Mouse (Mus musculus): ENCODE results near the gene Bag6. TPM values are rescaled to one million over a fixed set of nuclear protein-coding genes. Genes with fewer than 3 reads are reported as not detected.

The Bag6 gene
- polyA plus RNA-seq, 1 experiment: 103 TPM

GRCm38 (mm10) chr17:35162730-35163129, 27.8 kb downstream of the Bag6 start:
- WGBS: 4% methylated on average over 12 of the region's 12 CpGs
- DNase-seq (ENCODE audit: low read depth, low spot score): no peak

DNA sequence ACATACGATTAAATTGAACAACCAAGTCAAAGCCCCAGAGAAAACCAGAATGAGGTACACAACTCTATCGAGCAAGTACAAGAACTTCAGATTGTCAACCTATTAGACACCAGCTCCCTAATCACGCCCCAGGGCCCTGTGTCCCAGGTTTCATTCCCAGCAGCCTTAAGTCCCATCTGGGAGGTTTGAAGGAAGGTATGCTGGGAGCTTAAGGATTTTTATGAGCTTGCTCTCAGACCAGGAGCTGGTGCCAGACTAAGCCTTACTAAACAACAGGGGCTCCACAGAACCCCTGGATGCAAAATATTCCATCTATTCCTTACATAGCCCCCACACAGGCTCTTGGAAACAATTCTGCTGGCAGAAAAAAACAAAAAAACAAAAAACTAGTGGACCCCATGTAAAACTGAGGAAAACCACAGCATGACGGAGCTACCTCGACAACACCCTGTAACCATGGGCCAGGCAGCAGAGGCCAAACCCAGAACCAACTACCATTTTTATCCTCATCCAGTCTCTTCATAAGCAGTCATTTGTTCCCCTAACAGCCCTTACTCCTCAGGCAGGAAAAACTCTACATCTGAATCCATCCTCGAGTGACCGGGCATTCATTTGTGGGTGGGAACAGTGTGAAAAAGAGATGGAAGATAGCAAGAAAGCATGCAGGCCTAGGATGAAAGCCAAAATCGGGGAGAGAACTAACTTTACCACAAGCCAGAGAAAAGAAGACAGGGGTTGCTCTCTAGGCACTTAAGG, 28.5 kb downstream of the Bag6 start:
- 2% methylated on average over 8 of the region's 8 CpGs for WGBS
- DNase-seq (ENCODE audit: low read depth, low spot score): no peak

- DNase-seq (ENCODE audit: low read depth, low spot score): no peak
Observed at GRCm38 (mm10) chr17:35164218-35164567, 29.2 kb downstream of the Bag6 start.

GRCm38 (mm10) chr17:35164568-35165450, 29.8 kb downstream of the Bag6 start, which contains the start of gene Prrc2a:
TSS of gene Prrc2a (minus strand) at chr17:35164897.
- DNase-seq (ENCODE audit: low read depth, low spot score): peak; percentile 94
- WGBS: under 1% methylated on average over 76 of the region's 89 CpGs

More at GRCm38 (mm10) chr17:35164218-35164567, 29.2 kb downstream of the Bag6 start:
- 0% methylated on average over 28 of the region's 28 CpGs for WGBS

GRCm38 (mm10) chr17:35165451-35166155, 30.6 kb downstream of the Bag6 start:
- no peak for DNase-seq (ENCODE audit: low read depth, low spot score)
- 17% methylated on average over 12 of the region's 12 CpGs for WGBS

GRCm38 (mm10) chr17:35166352-35167035, 31.5 kb downstream of the Bag6 start:
- DNase-seq (ENCODE audit: low read depth, low spot score): peak; percentile 87

GRCm38 (mm10) chr17:35167794-35168193, 32.8 kb downstream of the Bag6 start:
- WGBS: 92% methylated on average over 7 of the region's 7 CpGs

More at GRCm38 (mm10) chr17:35166352-35167035, 31.5 kb downstream of the Bag6 start:
- 71% methylated on average over 8 of the region's 8 CpGs for WGBS

DNA sequence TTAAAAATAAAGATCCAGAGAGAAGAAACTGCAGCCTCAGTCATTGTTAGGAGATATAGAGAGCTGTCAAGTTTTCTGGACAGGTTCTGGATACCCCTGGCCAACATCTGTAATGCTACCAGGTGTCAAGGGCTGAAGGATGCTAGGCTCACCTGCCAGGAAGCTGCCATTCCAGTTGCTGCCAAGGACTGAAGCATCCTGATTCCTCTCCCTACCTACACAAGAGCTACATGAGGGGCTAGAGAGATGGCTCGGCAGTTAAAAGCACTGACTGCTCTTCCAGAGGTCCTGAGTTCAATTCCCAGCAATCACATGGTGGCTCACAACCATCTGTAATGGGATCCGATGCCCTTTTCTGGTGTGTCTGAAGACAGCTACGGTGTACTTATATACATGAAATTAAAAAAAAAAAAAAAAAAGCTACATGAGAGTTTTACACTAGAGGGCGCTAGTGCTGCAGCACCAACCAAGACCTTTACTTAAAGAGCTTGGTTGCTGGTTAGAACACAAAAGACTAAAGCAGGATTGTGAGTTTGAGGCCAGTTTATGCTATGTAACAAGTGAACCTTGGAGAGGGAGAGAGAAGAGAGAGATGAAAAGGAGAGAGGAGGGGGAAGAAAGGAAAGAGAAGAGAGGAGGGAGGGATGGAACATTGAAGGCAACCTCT, 33.7 kb downstream of the Bag6 start:
- 11% methylated on average over 4 of the region's 4 CpGs for WGBS
- no peak for DNase-seq (ENCODE audit: low read depth, low spot score)

More at GRCm38 (mm10) chr17:35167794-35168193, 32.8 kb downstream of the Bag6 start:
- no peak for DNase-seq (ENCODE audit: low read depth, low spot score)

GRCm38 (mm10) chr17:35172445-35173234, 37.7 kb downstream of the Bag6 start:
- WGBS: 73% methylated on average over 11 of the region's 11 CpGs
- no peak for DNase-seq (ENCODE audit: low read depth, low spot score)

DNA sequence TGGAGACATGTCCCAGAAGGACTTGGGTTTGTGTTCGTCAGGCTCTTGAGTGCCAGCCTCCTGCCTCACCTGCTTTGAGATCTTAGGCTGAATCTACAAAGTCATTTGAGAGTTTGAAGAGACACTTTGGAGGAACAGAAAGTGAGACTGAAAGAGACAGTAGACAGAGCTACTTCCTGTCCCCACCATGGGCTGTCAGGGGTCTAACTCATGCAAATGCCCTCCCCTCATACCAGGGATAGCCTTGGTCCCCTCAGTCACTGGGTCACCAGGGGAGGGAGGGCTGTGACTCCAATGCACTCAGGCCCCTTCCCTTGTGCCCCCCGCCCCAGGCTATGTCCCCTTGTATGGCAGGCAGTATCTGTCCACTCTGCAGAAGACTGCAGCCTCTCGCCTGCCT, 38.4 kb downstream of the Bag6 start:
- DNase-seq (ENCODE audit: low read depth, low spot score): no peak

GRCm38 (mm10) chr17:35174201-35174977, 39.4 kb downstream of the Bag6 start:
- no peak for DNase-seq (ENCODE audit: low read depth, low spot score)
- 17% methylated on average over 8 of the region's 8 CpGs for WGBS

More for the DNA sequence above, 38.4 kb downstream of the Bag6 start:
- WGBS: 77% methylated on average over 3 of the region's 3 CpGs

DNA sequence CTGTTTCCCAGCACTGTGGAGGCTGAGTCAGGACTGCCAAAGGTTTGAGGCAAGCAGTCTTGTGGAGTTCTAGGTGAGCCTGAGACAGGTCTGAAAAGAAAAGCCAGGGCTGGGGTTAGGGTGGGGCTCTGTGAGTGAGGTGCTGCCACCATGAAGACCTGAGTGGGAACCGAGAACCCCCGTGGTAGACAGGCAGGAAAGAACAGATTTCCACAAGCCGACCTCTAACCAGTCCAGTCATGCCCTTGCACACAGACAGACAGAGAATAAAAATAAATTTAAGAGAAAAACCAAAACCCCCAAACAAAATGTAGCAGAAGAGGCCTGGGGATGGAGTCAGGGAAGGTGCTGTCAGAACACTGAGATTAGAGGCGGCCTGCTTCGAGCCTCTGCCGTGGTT, 40.4 kb downstream of the Bag6 start:
- WGBS: 76% methylated on average over 6 of the region's 6 CpGs
- no peak for DNase-seq (ENCODE audit: low read depth, low spot score)

DNA sequence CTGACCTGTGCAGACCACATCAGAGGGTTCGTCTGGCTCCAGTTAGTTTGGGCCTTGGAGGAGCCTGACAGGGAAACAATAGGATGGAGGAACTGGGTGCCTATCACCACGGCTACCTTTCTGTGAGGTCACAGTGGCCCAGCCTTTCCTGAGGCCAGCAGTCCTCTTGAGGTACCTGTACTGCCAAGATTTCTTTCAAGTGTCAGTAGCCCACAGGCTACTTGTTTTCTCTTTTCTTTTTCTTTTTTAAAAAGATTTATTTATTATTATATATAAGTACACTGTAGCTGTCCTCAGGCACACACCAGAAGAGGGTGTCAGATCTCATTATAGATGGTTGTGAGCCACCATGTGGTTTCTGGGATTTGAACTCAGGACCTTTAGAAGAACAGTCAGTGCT, 41.0 kb downstream of the Bag6 start, which contains the start of gene Aif1:
TSS of gene Aif1 (minus strand) at position 101 of the 400 bp plus-strand sequence.
- WGBS: 63% methylated on average over 2 of the region's 2 CpGs

GRCm38 (mm10) chr17:35178528-35178927, 43.5 kb downstream of the Bag6 start:
- 13% methylated on average over 5 of the region's 5 CpGs for WGBS
- no peak for DNase-seq (ENCODE audit: low read depth, low spot score)

More for the DNA sequence above, 41.0 kb downstream of the Bag6 start, which contains the start of gene Aif1:
- no peak for DNase-seq (ENCODE audit: low read depth, low spot score)

DNA sequence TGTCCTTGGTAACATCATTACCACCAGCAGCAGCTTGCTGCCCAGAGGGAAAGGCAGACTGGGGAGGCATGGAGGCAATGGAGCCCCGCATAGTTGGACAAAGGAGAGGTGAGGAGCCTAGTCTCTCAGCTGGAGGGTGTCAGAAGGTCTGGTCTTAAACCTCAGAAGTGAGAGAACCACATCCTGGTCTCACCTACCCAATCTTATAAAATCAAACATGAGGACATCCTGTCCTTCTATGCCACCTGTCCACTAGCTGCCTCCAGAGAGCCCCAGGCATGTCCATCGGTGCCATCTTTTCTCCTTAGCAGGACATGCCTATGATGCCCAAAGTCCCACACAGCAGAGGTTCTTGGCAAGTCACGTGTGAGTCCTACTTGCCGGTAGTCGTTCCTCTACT, 45.1 kb downstream of the Bag6 start:
- DNase-seq (ENCODE audit: low read depth, low spot score): no peak
- WGBS: 81% methylated on average over 5 of the region's 5 CpGs

DNA sequence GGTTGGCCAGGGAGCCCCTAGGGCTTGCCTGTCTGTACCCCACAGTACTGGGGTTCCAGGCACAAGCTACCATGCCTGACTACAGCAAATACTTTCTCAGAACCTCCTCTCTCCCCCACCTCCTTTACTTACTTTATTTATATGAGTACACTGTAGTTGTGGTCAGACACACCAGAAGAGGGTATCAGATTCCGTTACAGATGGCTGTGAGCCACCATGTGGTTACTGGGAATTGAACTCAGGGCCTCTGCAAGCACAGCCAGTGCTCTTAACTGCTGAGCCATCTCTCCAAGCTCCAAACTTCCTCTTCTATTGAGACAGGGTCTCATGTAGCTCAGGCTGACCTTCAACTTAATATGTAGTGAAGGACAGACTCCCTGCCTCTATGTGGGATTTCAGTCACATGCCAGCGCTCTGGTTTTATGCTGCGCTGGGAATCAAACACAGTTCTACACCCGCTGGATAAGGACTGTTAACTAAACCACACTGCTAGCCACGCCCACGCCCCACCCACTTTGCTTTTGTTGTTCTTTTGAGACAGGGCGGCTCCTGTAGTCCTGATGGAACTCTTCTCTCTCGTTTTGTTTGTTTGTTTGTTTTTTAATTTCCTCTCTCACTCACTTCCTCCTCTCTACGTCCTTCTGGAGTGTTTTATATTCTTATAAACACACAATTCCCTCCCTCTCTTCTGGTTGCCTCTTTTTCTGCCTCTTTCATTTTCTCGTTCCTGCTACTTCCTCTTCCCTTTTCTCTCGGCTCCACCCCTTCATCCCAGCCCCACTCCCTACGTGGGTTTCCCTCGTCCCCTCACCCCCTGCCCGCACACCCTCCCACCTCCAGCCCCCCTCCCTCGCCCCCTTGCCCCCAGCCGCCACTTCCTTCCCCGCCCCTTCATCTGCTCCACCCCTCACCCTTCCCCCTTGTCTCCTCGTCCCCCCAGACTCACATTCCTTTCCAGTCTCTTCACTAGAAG, 50.9 kb downstream of the Bag6 start:
- DNase-seq (ENCODE audit: low read depth, low spot score): no peak
- WGBS: 4% methylated on average over 18 of the region's 18 CpGs

Data from large intestine, adult 2 months (tissue).